ENCODE assay signal across 12 mouse cellular contexts in the genomic region with DNA sequence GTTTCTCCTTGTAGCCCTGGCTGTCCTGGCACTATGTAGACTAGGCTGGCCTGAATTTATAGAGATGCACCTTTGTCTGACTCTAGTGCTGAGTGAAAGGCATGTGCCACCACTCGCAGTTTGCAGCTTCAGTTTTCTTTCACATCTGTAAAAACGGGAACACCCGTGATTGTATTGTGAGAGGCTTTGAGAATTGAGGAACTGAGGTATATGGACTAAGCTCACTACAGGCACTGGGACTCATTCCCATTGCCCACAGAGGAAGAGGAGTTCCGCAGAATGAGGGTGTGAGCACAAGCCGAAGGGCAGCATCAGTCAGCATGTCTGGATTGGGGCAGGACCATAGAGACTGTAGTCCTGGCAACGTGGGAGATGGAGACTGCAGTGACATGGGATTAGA. TPM values are rescaled to one million over a fixed set of nuclear protein-coding genes. Genes with fewer than 3 reads are reported as not detected.
DNase-seq lines count a peak whose midpoint lies in the region; ATAC-seq and TF ChIP-seq lines count a peak whose summit lies in the region.
"Had no signal": no experiment of that assay in that cellular context is flagged by ENCODE, and none has a peak within 500 bp of the region (broad histone marks: within the 10 kb centered on the region; RNA-seq: fewer than 3 reads in every experiment).

No protein-coding gene starts in this region.

- H3K4me1 ChIP-seq in hindbrain, embryonic 12.5 days: peaks cover 17% of the 10 kb centered on the region; the same call in 1 of the 2 replicates
- peaks cover 6% of the 10 kb centered on the region; the same call in 1 of the 2 replicates for H3K4me1 ChIP-seq in hindbrain, embryonic 16.5 days (ENCODE audit: control insufficient read depth, insufficient read depth, low read depth, low read length)
- peaks cover 5 to 25% of the 10 kb centered on the region in 2 experiments for H3K4me1 ChIP-seq in CH12.LX (ENCODE audit: control insufficient read depth in 1 of 2, insufficient read depth in 2 of 2)
- peaks cover 29% of the 10 kb centered on the region for H3K4me1 ChIP-seq in embryonic facial prominence, embryonic 10.5 days
- H3K4me1 ChIP-seq in liver, postnatal 0 days (ENCODE audit: insufficient read depth): peaks cover 30% of the 10 kb centered on the region
- H3K4me1 ChIP-seq in kidney, adult 2 months (ENCODE audit: control insufficient read depth, insufficient read depth, low read length): peaks cover 6% of the 10 kb centered on the region; the same call in 1 of the 2 replicates

- H3K36me3 ChIP-seq in hindbrain, embryonic 12.5 days: no peaks in the 10 kb centered on the region
- no peaks in the 10 kb centered on the region for H3K36me3 ChIP-seq in hindbrain, embryonic 16.5 days (ENCODE audit: control insufficient read depth, insufficient read depth, low read length)
- H3K36me3 ChIP-seq in CH12.LX (replicated peaks in 1 of 2; ENCODE audit: control insufficient read depth in 1 of 2, insufficient read depth in 1 of 2, low read length in 1 of 2): no peaks in the 10 kb centered on the region
- no peaks in the 10 kb centered on the region for H3K36me3 ChIP-seq in embryonic facial prominence, embryonic 10.5 days (replicated peaks)
- H3K36me3 ChIP-seq in liver, postnatal 0 days (replicated peaks; ENCODE audit: insufficient read depth, low read length): no peaks in the 10 kb centered on the region
- H3K36me3 ChIP-seq in kidney, adult 2 months (ENCODE audit: control insufficient read depth, insufficient read depth, low read length): no peaks in the 10 kb centered on the region
- H3K36me3 ChIP-seq: heart, embryonic 13.5 days had no signal

- no peak overlapping the region for H3K27ac ChIP-seq in hindbrain, embryonic 12.5 days
- H3K27ac ChIP-seq in hindbrain, embryonic 16.5 days (ENCODE audit: low read depth, low read length): no peak overlapping the region
- H3K27ac ChIP-seq in CH12.LX (ENCODE audit: insufficient read depth, low read depth): no peak overlapping the region
- H3K27ac ChIP-seq in embryonic facial prominence, embryonic 10.5 days (replicated peaks): no peak overlapping the region
- no peak overlapping the region for H3K27ac ChIP-seq in liver, postnatal 0 days (ENCODE audit: low read depth)
- H3K27ac ChIP-seq in kidney, adult 2 months (ENCODE audit: insufficient read depth, low read depth, low read length): no peak overlapping the region

- no peak overlapping the region for H3K9ac ChIP-seq in hindbrain, embryonic 12.5 days
- no peak overlapping the region for H3K9ac ChIP-seq in hindbrain, embryonic 16.5 days (ENCODE audit: low read depth, low read length)
- H3K9ac ChIP-seq in CH12.LX (ENCODE audit: insufficient read depth, low read depth): no peak overlapping the region
- H3K9ac ChIP-seq in liver, postnatal 0 days (replicated peaks): no peak overlapping the region

- no peak overlapping the region for H3K4me3 ChIP-seq in hindbrain, embryonic 12.5 days
- H3K4me3 ChIP-seq in hindbrain, embryonic 16.5 days (ENCODE audit: low read length): no peak overlapping the region
- no peak overlapping the region for H3K4me3 ChIP-seq in CH12.LX (replicated peaks in 1 of 3; ENCODE audit: low read depth in 2 of 3, low read length in 2 of 3, poor library complexity in 1 of 3)
- peak overlapping the region; percentile 78; the same call in 1 of the 2 replicates for H3K4me3 ChIP-seq in embryonic facial prominence, embryonic 10.5 days
- no peak overlapping the region for H3K4me3 ChIP-seq in liver, postnatal 0 days (ENCODE audit: low read depth, low read length)
- no peak overlapping the region for H3K4me3 ChIP-seq in kidney, adult 2 months (ENCODE audit: insufficient read depth, low read depth, low read length)

- DNase-seq in CH12.LX (ENCODE audit: extremely low read depth): no peak
- no peak for DNase-seq in embryonic facial prominence, embryonic 10.5 days (ENCODE audit: low spot score)
- no peak for DNase-seq in liver, postnatal 0 days
- no peak for DNase-seq in gastrocnemius, postnatal 36 days
- DNase-seq in kidney, adult 2 months: no peak
- DNase-seq: cerebellum, adult 11-12 months; retina, postnatal 1 day; thymus, postnatal 14 days had no signal

- H3K9me3 ChIP-seq in hindbrain, embryonic 12.5 days (replicated peaks): no peaks in the 10 kb centered on the region
- no peaks in the 10 kb centered on the region for H3K9me3 ChIP-seq in hindbrain, embryonic 16.5 days (ENCODE audit: control insufficient read depth, low read length)
- no peaks in the 10 kb centered on the region for H3K9me3 ChIP-seq in CH12.LX (replicated peaks; ENCODE audit: low read length)
- no peaks in the 10 kb centered on the region for H3K9me3 ChIP-seq in embryonic facial prominence, embryonic 10.5 days
- no peaks in the 10 kb centered on the region for H3K9me3 ChIP-seq in liver, postnatal 0 days (ENCODE audit: low read length)
- H3K9me3 ChIP-seq: heart, embryonic 13.5 days had no signal

- no peak for TF ChIP-seq POLR2A in CH12.LX (IDR thresholded peaks at IDR 0.05; ENCODE audit: low read depth, low read length)
- TF ChIP-seq POLR2A in kidney, adult 2 months (IDR thresholded peaks at IDR 0.05; ENCODE audit: low read depth, low read length): no peak

- WGBS in hindbrain, embryonic 12.5 days: 69% methylated on average over 6 of the region's 6 CpGs
- WGBS in hindbrain, embryonic 16.5 days: 80% methylated on average over 6 of the region's 6 CpGs
- 74% methylated on average over 6 of the region's 6 CpGs for WGBS in embryonic facial prominence, embryonic 10.5 days
- WGBS in liver, postnatal 0 days (ENCODE audit: insufficient replicate concordance): 36% methylated on average over 6 of the region's 6 CpGs
- WGBS in kidney, adult 2 months: 82% methylated on average over 6 of the region's 6 CpGs

- TF ChIP-seq CTCF in CH12.LX (conservative IDR thresholded peaks at IDR 0.05 in 1 of 2, IDR thresholded peaks at IDR 0.05 in 1 of 2; ENCODE audit: low read depth in 2 of 2, low read length in 2 of 2): no peak
- TF ChIP-seq CTCF in liver, postnatal 0 days (IDR thresholded peaks at IDR 0.05; ENCODE audit: low read depth): no peak
- no peak for TF ChIP-seq CTCF in kidney, adult 2 months (conservative IDR thresholded peaks at IDR 0.05; ENCODE audit: insufficient read depth, insufficient read length, low read depth, low read length)

- TF ChIP-seq RAD21 in CH12.LX (IDR thresholded peaks at IDR 0.05; ENCODE audit: low read depth, low read length): no peak

- no peak for TF ChIP-seq EP300 in CH12.LX (IDR thresholded peaks at IDR 0.05; ENCODE audit: low read length)
- no peak for TF ChIP-seq EP300 in liver, postnatal 0 days (IDR thresholded peaks at IDR 0.05; ENCODE audit: low read depth)

- H3K4me2 ChIP-seq in hindbrain, embryonic 12.5 days (replicated peaks): peak overlapping the region; percentile 91; the same call in 1 of the 2 replicates
- H3K4me2 ChIP-seq in hindbrain, embryonic 16.5 days (ENCODE audit: low read length): no peak overlapping the region
- 0 out of 2 replicates have a peak overlapping the region, but pooled peaks have one; percentile 83 for H3K4me2 ChIP-seq in CH12.LX (ENCODE audit: insufficient read depth, low read depth, poor library complexity, severe bottlenecking)
- peak overlapping the region; percentile 86 for H3K4me2 ChIP-seq in liver, postnatal 0 days (ENCODE audit: low read depth, low read length)

- intact Hi-C loops in gastrocnemius, postnatal 36 days (cut with DNase I): loop anchor here (5.0 kb wide), 1 partner anchor 44 kb away; no protein-coding TSS in a partner anchor

- ATAC-seq in hindbrain, embryonic 12.5 days (ENCODE audit: low FRiP score): no peak
- ATAC-seq in hindbrain, embryonic 16.5 days: no peak
- ATAC-seq in liver, postnatal 0 days: no peak
- ATAC-seq in erythroid progenitor cell, adult 5-6 weeks (replicated peaks; ENCODE audit: low FRiP score, poor library complexity, severe bottlenecking): no peak

- no peaks in the 10 kb centered on the region for H3K79me2 ChIP-seq in CH12.LX (replicated peaks; ENCODE audit: control insufficient read depth, extremely low read depth, insufficient read depth, poor library complexity, severe bottlenecking)

- peaks cover 14% of the 10 kb centered on the region for H3K27me3 ChIP-seq in hindbrain, embryonic 12.5 days
- H3K27me3 ChIP-seq in hindbrain, embryonic 16.5 days (replicated peaks; ENCODE audit: control insufficient read depth, insufficient read depth, low read length): no peaks in the 10 kb centered on the region
- H3K27me3 ChIP-seq in CH12.LX (replicated peaks): peaks cover 51% of the 10 kb centered on the region
- peaks cover 29% of the 10 kb centered on the region for H3K27me3 ChIP-seq in embryonic facial prominence, embryonic 10.5 days (replicated peaks; ENCODE audit: low read depth, poor library complexity, severe bottlenecking)
- no peaks in the 10 kb centered on the region for H3K27me3 ChIP-seq in liver, postnatal 0 days (ENCODE audit: insufficient read depth, low read length)
- H3K27me3 ChIP-seq in kidney, adult 2 months (replicated peaks; ENCODE audit: control insufficient read depth, insufficient read depth, low read length): no peaks in the 10 kb centered on the region

- in situ Hi-C loops in CH12.LX (cut with MboI; ENCODE audit: low pct_ligation_motif_present, low pct_unique_long_range_greater_than_20kb, low sequenced_read_pairs): no loop called here

- dilution Hi-C loops in CH12.LX (cut with MboI; ENCODE audit: extremely low pct_ligation_motif_present, extremely low pct_unique_long_range_greater_than_20kb, low sequenced_read_pairs): no loop called here

RNA-seq across cellular contexts. Expression of a gene that starts 1.2 kb away (rescaled TPM):
- 11.6 and 12.8 TPM in 2 replicates for polyA plus RNA-seq in hindbrain, embryonic 12.5 days (2016; fragmentation: Nextera tagmentation; extraction: Ambion mirVana)
- 23.7 and 24.9 TPM in 2 replicates for polyA plus RNA-seq in hindbrain, embryonic 16.5 days (2015; fragmentation: Nextera tagmentation; extraction: Ambion mirVana)
- total RNA-seq in CH12.LX (2012; rRNA removed) (1.2 and 1.7 TPM in 2 replicates), CH12.LX (2014; rRNA removed) (1.4 and 2.8 TPM in 2 replicates)
- polyA plus RNA-seq in CH12.LX (2012; ENCODE audit: insufficient read length, low read depth): 1.4 and 1.6 TPM in 2 replicates
- polyA plus RNA-seq in embryonic facial prominence, embryonic 10.5 days (2016; fragmentation: Nextera tagmentation; extraction: Ambion mirVana): 16.4 and 16.6 TPM in 2 replicates
- 226 and 249 TPM in 2 replicates for polyA plus RNA-seq in liver, postnatal 0 days (2015; fragmentation: Nextera tagmentation; extraction: Ambion mirVana)
- 10 to 100 TPM; 44.6 to 70.1 TPM for total RNA-seq in gastrocnemius, postnatal 36 days (2021)
- 286 and 363 TPM in 2 replicates for polyA plus RNA-seq in kidney, adult 2 months (2012; rRNA removed)
- 0.42 and 7.6 TPM in 2 replicates for total RNA-seq in erythroid progenitor cell, adult 5-6 weeks (2015; ENCODE audit: low replicate concordance)
- 0.90 and 2.8 TPM in 2 replicates for total RNA-seq in erythroid progenitor cell, adult 5-6 weeks (2017; ENCODE audit: low replicate concordance)

RNA-seq across cellular contexts. Expression of a gene that starts 42.8 kb away (rescaled TPM):
- 16.6 and 17.7 TPM in 2 replicates for polyA plus RNA-seq in hindbrain, embryonic 12.5 days (2016; fragmentation: Nextera tagmentation; extraction: Ambion mirVana)
- polyA plus RNA-seq in hindbrain, embryonic 16.5 days (2015; fragmentation: Nextera tagmentation; extraction: Ambion mirVana): 14.4 and 15.3 TPM in 2 replicates
- 20.6 and 23.3 TPM in 2 replicates for total RNA-seq in CH12.LX (2012; rRNA removed)
- total RNA-seq in CH12.LX (2014; rRNA removed): 37.5 and 39.1 TPM in 2 replicates
- 47.4 and 61.6 TPM in 2 replicates for polyA plus RNA-seq in CH12.LX (2012; ENCODE audit: insufficient read length, low read depth)
- polyA plus RNA-seq in embryonic facial prominence, embryonic 10.5 days (2016; fragmentation: Nextera tagmentation; extraction: Ambion mirVana): 11.0 and 12.1 TPM in 2 replicates
- 9.4 and 11.9 TPM in 2 replicates for polyA plus RNA-seq in liver, postnatal 0 days (2015; fragmentation: Nextera tagmentation; extraction: Ambion mirVana)
- total RNA-seq in gastrocnemius, postnatal 36 days (2021): 1 to 10 TPM; 8.6 to 9.7 TPM
- 8.0 and 17.0 TPM in 2 replicates for polyA plus RNA-seq in kidney, adult 2 months (2012; rRNA removed)
- total RNA-seq in erythroid progenitor cell, adult 5-6 weeks (2015; ENCODE audit: low replicate concordance): 10.5 and 32.4 TPM in 2 replicates
- total RNA-seq in erythroid progenitor cell, adult 5-6 weeks (2017; ENCODE audit: low replicate concordance): 9.6 and 15.6 TPM in 2 replicates

RNA-seq across cellular contexts. Expression of a gene that starts 54.7 kb away (rescaled TPM):
- 5.3 and 6.3 TPM in 2 replicates for polyA plus RNA-seq in hindbrain, embryonic 12.5 days (2016; fragmentation: Nextera tagmentation; extraction: Ambion mirVana)
- polyA plus RNA-seq in hindbrain, embryonic 16.5 days (2015; fragmentation: Nextera tagmentation; extraction: Ambion mirVana): 0.80 and 1.3 TPM in 2 replicates
- total RNA-seq in CH12.LX (2012; rRNA removed) (not detected in 2 replicates), CH12.LX (2014; rRNA removed) (not detected in 2 replicates)
- not detected in 2 replicates for polyA plus RNA-seq in CH12.LX (2012; ENCODE audit: insufficient read length, low read depth)
- polyA plus RNA-seq in embryonic facial prominence, embryonic 10.5 days (2016; fragmentation: Nextera tagmentation; extraction: Ambion mirVana): 38.5 and 46.1 TPM in 2 replicates
- 3.9 and 4.0 TPM in 2 replicates for polyA plus RNA-seq in liver, postnatal 0 days (2015; fragmentation: Nextera tagmentation; extraction: Ambion mirVana)
- total RNA-seq in gastrocnemius, postnatal 36 days (2021): not detected
- 29.6 and 29.7 TPM in 2 replicates for polyA plus RNA-seq in kidney, adult 2 months (2012; rRNA removed)
- total RNA-seq in erythroid progenitor cell, adult 5-6 weeks (2015; ENCODE audit: low replicate concordance): 8.6 and 18.4 TPM in 2 replicates
- total RNA-seq in erythroid progenitor cell, adult 5-6 weeks (2017; ENCODE audit: low replicate concordance): 2.3 TPM in 1 of 2 replicates, not detected in the other
